Mouse (Mus musculus) ovary, postnatal 14 days (tissue): ENCODE data around the gene Gprc5d.

ENCODE experiments used
- DNase-seq: peaks from one replicate; pipeline ENCODE4 v3.0.0; 2022; ENCODE audit warnings: low spot score

The Gprc5d gene

DNA sequence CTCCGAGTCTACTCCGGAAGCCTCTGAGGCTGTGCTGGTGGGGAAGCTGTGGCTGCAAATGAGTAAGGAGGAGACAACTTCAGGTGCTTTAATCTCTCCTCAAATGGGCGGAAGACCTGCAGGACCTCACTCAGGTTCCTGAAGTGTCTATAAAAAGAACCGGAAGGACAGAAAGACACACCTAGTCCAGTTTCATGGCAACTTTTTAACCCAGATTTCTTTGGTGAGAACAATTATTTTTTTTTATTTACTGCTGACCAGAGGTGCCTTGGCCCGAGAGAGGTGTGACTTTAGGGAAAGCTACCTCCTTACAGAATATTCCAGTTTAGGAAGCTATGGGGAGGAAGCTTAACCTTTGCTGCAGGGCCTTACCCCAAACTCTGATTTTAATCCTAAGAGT, at the start of gene Gprc5d:
TSS of gene Gprc5d (minus strand) at position 101 of the 400 bp plus-strand sequence.
- no peak for DNase-seq

DNA sequence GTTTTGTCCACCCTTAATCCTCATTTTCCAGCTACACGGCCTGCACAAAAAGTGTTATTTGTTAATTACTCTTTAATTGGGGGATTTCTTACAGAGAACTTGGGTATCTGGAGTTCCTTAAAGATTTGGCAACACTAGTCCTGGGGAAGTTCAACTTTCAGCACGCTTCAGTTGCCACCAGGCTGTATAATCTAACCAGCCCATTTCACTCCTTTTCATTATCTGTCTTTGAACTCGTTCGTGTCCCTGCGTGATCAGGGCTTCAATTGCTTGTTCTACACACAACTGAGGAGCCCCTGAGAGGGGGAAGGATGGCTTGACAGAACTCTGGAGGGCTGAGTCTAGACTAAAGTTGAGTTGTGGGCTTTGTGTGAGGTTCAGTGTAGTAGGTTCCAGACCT, 48.6 kb upstream of the Gprc5d start:
- no peak for DNase-seq

DNA sequence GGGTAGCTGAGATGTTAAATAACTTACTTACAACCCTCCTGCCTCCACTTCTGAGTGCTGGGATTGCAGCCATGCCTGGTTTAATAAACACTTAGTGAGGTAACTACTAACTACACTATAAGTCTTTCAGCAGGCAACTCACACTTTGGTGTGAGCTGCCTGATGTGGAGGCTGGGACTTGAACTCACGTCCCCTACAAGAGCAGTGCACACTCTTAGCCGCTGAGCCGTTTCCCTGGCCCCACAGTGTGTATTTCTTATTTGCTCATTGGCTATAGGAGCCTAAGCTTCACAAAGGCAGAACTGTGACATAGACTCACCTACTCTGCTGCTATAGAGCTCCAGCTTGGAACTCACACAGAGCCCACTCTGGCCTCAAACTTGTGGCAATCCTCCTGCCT, 48.2 kb upstream of the Gprc5d start:
- DNase-seq, result no peak

DNA sequence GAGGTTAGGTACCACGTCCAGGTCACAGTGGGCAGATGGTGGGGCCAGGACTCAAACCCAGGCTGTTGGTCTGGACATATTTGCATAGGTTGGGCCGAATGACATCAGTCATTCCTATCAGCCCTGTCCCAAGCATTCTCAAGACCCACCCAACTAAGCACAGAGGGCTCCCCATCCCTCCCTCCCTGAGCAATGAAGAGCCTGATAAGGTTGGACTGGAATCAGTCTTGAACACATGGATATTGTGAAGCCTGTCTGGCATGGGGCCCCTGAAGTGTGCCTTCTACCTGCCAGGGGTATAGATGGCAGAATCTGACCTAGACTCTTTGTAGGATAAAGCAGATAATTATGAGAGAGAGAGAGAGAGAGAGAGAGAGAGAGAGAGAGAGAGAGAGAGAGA, 47.6 kb upstream of the Gprc5d start:
- no peak for DNase-seq

DNA sequence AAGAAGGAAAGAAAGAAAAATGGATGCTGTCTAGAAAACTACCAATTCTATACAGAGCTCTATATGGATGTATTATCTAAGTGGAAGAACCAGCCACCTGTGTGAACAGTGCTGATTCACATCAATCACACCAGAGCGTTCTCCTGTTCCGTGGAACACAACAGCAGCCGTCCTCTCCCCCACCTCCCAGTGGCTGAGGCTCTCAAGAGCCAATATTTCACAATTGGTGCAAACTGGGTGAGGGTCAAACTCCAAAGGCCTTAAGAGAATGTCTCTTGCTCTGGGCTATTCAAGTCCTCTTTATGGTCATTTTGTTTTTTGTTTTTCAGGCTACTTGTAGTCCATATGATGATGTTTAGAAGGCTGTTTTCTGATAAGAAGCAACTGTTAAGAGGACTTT, 47.1 kb upstream of the Gprc5d start:
- DNase-seq, result no peak

DNA sequence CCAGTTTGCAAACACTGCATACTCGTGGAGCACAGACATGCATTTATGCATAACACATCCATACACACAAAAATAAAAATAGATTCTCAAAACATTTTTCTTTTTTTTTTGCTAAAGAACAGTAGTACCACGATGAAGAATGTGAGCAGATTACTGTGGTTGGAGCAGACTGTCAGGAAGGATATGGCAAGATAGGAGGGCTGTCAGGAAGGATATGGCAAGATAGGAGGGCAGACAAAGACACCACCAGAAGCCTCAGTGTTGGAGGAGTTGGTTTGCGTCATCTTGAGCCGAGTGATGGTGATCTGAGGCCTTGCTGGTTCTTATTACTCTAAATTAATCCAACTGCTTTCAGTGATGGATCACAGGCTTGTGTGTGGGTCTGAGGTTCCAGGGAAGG, 44.8 kb upstream of the Gprc5d start:
- no peak for DNase-seq

DNA sequence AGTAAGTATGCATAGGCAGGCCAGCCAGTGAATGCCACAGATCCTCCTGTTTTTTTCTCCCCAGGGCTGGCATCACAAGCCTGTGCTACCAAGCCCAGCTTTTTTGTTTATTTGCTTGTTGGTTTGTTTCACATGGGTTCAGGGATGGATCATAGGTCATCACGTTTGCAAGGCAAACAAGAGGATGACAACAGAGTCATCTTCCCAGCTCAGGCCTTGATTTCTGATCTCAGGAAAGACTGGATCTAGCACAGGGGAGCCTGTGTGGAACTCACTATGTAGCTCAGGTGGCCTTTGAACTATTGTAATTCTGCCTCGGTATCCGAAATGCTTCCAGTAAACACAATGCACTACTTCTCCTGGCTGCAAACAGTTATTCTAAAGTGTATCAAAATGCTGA, 44.2 kb upstream of the Gprc5d start:
- DNase-seq, result no peak

DNA sequence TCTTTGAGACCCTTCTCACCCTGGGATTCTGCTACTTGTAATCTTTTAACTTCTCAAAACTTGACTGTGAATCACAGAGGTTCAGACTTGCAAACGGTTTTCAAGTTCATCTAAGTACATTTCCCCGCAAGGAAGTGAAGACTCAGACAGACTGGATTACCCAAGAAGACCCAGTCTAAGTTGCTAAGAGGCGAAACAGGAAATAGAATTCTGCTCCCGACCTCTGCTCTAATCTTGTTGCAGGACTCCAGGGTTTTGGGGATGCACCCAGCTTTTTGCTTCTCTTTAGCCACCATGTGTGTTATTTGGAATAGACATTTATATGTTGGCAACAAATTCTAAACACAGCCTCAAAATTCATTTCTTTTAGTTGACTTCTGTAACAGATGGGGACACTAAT, 43.3 kb upstream of the Gprc5d start:
- no peak for DNase-seq

DNA sequence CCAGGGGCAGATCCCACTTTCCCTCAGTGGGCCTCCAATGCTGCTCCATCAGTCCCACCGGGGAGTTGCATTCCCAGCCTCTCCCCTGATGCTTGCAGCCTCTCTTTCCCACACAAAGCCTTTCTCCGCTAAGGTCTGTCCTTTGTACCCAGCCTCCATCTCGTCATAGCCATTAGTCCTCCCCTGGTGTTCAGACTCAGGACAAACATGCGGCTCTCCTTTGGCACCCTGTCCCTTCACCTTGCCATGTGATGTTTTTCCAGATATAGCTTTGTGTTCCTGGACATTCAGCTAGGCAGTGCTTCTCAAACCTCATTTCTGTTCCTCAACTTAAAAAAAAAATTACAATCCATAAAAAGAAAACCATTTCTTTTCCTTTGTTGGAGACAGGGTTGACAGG, 40.4 kb upstream of the Gprc5d start:
- no peak for DNase-seq

DNA sequence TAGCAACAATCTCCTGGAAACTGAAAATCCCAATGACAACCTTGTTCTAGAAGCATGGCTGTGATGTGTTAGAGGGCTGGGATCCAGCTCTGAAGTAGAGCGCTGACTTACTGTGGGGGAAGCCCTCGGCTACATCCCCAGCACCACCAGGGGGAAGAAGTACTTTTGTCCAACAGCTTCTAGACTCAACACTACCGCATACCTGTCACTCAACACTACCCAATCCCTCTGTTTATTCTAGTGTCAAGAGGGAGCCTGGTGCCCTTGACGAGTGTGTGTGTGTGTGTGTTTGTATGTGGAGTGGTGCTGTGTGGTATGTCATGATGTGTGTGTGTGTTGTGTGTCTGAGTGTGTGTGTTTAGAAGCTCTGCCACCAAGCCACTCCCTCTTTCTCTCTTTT, 39.4 kb upstream of the Gprc5d start:
- DNase-seq, result no peak

DNA sequence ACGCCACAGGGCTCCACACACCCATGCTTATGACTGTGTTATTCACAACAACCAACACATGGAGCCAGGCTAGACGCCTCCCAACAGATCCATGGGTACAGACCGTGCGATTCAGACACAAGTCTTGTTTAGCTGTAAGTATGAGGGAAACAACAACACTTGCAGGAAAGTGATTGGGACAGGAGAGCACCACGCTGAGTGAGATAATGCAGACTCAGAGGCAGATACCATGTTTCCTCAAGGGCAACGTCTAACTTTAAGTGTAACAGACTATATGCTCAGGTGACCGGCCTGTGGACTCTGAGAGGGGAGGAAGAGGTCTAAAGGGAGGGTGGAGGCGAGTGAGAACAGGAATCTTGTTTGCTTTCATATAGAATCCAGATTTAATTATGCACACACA, 38.5 kb upstream of the Gprc5d start:
- no peak for DNase-seq

DNA sequence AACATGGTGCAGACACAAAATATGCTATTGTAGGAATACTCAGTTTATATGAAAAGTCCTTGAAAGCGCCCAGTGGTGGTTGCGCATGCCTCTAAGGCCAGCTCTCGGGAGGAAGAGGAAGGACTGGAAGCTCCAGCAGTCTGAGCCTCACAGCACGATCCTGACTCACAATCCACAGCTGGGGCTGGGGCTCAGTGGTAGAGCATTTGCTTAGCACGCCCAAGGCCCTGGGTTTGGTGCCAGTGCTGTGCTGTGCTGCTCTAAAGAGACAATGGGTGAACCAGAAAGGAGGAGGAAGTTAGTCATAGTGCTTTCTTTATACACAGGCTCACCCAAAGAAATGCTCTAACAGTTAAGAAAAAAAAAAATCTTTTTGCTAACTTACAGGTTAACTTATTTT, 35.6 kb upstream of the Gprc5d start:
- no peak for DNase-seq

DNA sequence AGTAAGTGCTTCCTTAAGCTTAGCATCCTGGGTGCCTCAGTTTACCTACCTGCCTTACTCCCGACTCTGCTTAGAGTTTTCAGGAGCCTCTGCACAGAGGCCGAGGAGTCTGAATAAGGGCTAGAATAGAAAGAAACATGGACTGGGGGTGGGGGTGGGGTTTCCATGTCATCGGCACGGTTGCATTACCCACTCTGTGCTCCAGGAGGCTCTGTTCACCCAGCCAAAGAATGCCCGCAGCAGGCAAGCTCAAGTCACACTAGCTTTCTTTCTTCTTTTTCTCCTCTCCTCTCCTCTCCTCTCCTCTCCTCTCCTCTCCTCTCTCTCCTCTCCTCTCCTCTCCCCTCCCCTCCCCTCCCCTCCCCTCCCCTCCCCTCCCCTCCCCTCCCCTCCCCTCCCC, 32.2 kb upstream of the Gprc5d start:
- DNase-seq, result peak; percentile 13

DNA sequence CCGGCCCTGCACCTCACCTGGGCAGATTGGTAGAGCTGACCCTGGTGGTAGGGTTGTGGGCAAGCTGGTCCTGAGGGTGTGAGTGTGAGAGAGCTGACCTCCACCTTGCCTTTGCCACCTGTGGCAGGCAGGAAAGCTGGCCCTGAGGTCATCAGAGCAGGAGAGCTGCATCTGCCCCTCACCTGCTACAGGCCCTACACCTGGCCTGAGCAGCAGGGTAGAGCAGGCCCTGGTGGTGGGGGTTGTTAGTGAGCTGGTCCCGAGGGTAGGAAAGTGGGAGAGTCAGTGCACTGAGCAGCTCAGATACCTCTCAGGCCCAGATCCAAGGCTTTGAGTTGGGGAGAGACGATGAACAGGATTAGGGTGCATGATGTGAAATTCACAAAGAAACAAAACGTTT, 31.6 kb upstream of the Gprc5d start:
- no peak for DNase-seq

DNA sequence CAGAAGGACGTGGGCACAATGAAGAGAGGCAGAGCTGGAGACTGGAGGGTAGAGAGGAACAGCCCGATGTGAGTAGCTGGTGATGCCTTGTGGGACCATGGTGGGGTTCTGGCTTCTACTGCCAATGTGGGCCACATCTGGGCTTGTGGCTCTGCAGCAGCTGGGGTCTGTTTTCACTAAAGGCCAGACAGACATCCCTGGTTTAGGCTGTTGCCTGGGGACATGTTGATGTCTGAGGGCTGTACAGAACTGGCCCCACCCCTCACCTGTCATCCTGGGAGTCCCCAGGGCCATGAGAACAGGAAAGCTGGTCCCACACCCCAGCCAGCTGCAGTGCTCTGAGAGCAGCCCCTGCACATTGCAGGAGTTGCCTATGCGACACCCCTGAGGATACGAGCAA, 31.1 kb upstream of the Gprc5d start:
- DNase-seq, result no peak

DNA sequence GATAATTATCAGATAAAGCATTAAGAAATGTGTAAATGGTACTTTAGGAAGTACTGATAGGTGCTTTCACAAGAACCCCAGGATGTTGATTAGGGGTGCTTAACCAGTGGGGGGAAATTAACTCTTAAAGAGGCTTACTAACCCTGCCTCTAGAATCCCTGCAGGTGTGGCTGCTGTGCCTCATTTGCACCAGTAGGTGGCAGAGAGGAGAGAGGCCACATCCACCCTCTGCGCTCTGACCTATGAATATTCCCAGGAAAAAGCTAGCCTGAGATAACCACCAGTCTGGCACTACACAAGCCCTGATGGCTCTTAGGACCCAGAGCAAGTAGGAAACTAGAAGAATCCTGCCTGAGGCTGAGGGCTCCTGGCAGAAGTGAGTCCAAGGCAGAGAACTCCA, 30.4 kb upstream of the Gprc5d start:
- DNase-seq, result no peak

DNA sequence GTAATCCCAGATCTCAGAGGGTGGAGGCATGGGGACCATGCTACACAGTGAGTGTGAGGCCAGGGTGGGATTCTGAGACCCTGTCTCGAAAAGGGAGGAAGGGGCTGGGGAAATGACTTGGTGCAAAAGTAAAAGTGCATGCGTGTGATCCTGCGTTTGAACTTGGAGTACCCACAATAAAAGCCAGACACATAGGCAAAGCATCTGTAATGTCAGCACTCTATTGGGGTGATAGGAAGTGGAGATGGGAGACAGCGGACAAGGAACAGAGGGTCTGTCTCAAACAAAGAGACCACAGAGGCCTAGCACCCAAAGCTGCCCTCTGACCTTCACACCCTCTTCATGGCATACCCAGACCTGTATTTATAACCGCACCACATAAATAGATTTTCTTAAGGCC, 27.9 kb upstream of the Gprc5d start:
- DNase-seq, result no peak

DNA sequence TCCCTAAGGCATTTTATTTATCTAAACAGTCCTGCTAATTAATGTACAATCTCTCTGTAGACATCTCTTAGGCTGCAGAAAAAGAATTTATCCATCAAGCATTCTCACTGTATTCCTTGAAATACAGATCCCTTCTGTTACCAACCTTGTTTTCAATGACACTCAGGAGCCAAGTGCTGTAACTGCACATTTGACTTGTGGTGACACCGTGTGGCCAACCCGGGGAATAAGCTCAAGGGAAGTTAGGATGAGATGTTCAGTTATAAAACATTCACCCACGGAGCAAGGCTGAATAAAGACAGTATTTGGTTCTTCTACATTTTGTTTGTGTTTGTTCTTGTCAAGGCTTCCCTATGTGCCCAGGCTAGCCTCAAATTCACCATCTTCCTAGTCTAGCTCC, 26.4 kb upstream of the Gprc5d start:
- no peak for DNase-seq

DNA sequence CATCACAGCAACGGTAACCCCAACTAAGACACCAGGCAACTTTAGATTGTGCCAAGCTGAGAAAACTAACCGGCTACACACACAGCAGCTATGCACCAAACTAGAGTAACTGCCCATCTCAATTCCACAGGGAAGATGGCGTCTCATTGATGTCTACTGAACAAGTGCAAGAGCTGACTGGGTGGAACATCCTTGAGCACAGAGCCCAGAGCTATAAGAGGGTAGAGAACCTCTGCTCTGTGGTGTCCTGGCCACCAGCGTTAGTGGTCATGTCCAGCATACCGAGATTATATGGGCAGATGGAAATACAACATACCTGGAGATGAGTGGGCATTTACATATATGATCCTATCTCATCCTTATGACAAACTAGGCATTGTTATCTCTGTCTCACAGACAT, 25.1 kb upstream of the Gprc5d start:
- no peak for DNase-seq

DNA sequence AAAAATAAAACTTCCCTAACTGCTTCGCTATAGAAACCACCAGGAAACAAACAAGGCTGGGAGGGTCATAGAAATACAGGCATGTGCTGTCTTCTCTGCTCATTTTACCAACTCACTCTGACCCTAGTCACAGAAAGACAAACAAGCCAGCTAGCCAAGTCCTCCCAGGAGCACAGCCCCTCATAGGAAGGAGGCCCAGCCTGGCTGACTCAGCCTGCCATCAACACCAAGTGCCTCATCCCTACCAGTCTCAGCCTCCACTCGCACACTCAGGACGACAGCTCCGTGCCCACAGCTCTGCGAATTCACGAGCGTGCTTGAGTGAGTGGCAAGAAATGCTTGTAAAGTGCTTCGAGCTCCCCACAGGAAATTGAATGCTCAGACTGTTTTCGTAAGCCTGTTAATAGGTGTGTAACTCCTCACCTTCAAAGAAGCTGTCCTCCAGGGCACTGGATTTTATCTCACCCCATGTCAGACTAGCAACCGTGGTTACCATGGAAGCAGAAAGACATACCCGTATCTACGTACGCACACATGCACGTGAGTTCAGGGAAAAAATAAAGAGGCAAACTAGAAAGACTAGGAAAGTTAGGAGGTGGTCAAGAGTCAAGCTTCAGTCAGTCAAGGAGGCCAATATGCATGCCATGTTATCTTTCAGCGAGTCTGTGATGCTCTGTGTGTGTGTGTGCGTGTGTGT, 23.5 kb upstream of the Gprc5d start:
- no peak for DNase-seq

DNA sequence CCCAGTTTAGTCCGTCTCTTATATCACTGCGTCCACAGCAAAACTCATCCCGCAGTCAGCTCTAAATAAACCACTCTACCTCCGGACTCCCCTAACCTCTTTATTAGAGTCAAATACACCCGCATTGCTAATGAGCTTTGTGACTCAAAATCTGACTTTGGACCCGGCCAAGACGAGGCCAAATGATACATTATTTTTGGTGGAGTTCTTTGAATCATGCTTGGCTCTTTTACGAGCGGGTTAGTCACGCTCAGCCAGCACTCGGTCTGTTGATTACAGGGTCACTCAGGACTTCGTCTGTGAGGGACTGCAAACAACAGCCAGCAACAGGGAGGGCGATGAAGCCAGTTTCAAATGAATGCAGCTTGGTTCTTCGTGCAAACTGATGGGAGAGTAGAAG, 20.7 kb upstream of the Gprc5d start:
- DNase-seq, result no peak

DNA sequence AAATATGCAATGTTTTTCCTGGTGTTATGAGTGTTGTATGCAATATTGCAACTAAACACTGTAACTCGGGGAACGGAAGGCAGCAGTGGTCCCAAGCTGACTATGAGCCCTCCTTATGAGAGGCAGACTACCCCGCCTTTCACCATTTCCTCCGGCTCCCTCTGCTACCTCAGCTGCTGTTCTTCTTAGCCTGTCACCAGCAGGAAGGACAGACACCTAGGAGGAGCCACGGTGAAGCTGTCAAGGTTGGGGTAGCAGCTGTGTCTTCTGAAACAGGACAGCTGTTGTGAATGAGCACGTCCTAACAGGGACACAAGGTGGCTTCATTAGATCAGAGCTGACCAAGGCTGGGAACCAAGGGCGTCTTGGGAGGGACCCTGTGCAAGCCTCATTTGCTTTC, 20.1 kb upstream of the Gprc5d start:
- DNase-seq, result no peak

DNA sequence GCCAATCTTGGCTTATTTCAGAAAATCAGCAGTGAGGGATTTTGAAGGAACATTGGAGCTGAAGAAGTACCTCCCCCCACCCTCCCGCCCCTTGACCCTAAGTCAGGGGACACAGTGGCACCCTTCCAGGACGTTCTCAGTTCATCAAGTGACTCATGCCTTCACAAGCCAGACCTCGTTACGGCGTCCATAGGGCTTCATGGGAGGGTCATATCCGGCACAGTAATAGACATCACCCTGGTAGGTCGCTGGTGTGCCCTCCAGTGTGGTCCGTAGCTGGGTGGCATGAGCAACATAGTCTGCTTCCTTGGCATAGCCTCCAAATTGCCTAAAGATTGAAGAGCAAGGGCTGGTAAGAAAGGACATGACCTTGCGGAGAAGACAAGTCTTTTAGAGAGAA, 19.7 kb upstream of the Gprc5d start:
- DNase-seq, result no peak

DNA sequence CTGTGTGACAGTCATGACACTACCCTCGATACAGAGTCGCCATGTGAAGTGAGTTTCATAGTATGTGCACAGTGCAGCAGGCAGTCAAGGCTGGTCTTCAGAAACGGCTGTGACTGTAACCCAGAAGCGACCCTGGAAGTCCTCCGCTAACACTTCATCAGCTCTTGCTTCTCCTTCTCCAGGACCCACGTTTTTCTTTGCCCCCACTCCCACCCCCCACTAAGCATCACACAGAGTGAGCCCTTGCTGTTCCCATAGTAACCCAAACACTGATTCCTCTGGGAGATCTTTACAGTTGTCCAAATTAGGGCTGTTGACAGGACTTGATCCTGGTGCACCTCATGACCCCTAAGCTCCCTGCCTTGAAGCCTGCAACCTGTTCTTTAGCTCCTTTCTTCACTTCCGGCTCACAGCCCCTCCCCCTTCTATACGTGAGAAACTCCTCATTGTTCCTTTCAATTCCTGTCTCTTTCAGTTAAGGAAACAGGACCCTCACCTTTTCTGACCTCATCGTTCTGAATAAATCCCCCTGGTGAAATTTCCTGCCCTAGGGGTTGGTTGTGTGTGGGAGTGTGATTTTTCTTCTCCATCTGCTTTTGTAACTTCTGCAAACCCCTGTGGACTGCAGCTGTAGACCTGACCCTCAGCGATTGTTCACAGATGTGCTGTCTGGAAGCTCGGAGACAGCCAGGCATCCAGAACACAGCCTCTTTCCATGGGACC, 18.5 kb upstream of the Gprc5d start:
- DNase-seq, result no peak
